Mouse (Mus musculus) lung, embryonic 16.5 days (tissue): ENCODE measurements around the gene Akt3. TPM values are rescaled to one million over a fixed set of nuclear protein-coding genes. Genes with fewer than 3 reads are reported as not detected.

ENCODE experiments used
- ATAC-seq: fragments of 200-750 bp; cut with Nextera tagmentation; 2 replicates; pipeline ENCODE4 v1.8.0; 2017; ENCODE audit warnings: low read depth, mild to moderate bottlenecking, moderate library complexity
- H3K27ac ChIP-seq: fragments of 300-500 bp; sonication (generic); 2 replicates; pipeline ENCODE4 v1.5.1; 2014; ENCODE audit warnings: mild to moderate bottlenecking, control low read depth, low read length
- H3K27me3 ChIP-seq: fragments of 300-500 bp; sonication (generic); 2 replicates; pipeline ENCODE4 v1.6.1; 2014; ENCODE audit warnings: low read depth, low read length, mixed read lengths; ENCODE audit not compliant: control insufficient read depth, insufficient read depth
- H3K36me3 ChIP-seq: fragments of 300-500 bp; sonication (generic); 2 replicates; pipeline ENCODE4 v1.6.1; 2014; ENCODE audit warnings: low read length; ENCODE audit not compliant: control insufficient read depth, insufficient read depth
- H3K4me1 ChIP-seq: fragments of 300-500 bp; sonication (generic); replicated peaks from 2 replicates; pipeline ENCODE4 v1.6.1; 2014; ENCODE audit warnings: low read length, mixed read lengths; ENCODE audit not compliant: control insufficient read depth, insufficient read depth
- H3K4me2 ChIP-seq: fragments of 300-500 bp; sonication (generic); 2 replicates; pipeline ENCODE4 v1.6.1; 2014; ENCODE audit warnings: low read depth, low read length, control low read depth
- H3K4me3 ChIP-seq: fragments of 300-500 bp; sonication (generic); 2 replicates; pipeline ENCODE4 v1.5.1; 2014; ENCODE audit warnings: mild to moderate bottlenecking, low read length, control low read depth
- H3K9ac ChIP-seq: fragments of 300-500 bp; sonication (generic); 2 replicates; pipeline ENCODE4 v1.6.1; 2014; ENCODE audit warnings: low read length, control low read depth
- H3K9me3 ChIP-seq: fragments of 300-500 bp; sonication (generic); 2 replicates; pipeline ENCODE4 v1.6.1; 2016; ENCODE audit warnings: low read length; ENCODE audit not compliant: control insufficient read depth
- WGBS: fragments of 180-500 bp; shearing (Covaris S2); extraction: QIAGEN DNeasy Blood & Tissue Kit; methylation state at CpG from one replicate; pipeline ENCODE4 v1.1.7; 2014; 5-methylcytosine and 5-hydroxymethylcytosine counted together
- polyA plus RNA-seq: library from polyadenylated mRNA; unstranded; fragments of >200 nt; fragmentation: Nextera tagmentation; extraction: Ambion mirVana; gene quantifications from 2 replicates; pipeline ENCODE4 v1.2.1, GENCODE M21; 2015

Akt3 gene
- polyA plus RNA-seq, 1 experiment from 2014 or later: 4.1 TPM

DNA sequence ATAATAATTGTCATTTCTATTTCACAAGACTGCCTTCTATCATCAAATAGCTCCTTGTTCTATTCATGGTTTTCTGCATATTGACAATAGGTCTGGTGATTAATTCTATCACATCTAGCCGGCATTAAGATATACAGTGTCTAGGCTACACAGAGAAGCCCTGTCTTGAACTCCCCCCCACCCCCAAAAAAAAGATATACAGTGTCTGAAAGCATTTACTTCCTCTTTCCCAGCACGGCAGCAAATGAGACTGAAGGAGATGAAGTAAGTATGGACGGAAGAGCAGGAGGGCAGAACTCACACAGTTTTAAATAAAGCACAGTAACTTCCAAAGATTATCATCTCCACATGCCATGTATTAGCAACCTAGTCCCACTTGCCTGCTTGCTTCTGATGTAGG is 168.5 kb downstream of the Akt3 start:
- H3K9me3 ChIP-seq: no peaks in the 10 kb centered on the region
- no peaks in the 10 kb centered on the region for H3K27me3 ChIP-seq
- H3K4me3 ChIP-seq: no peak overlapping the region
- H3K9ac ChIP-seq: no peak overlapping the region
- ATAC-seq: no peak
- H3K27ac ChIP-seq: no peak overlapping the region
- no peaks in the 10 kb centered on the region for H3K36me3 ChIP-seq
- H3K4me2 ChIP-seq: no peak overlapping the region
- no peaks in the 10 kb centered on the region for H3K4me1 ChIP-seq
- 34% methylated on average over 3 of the region's 3 CpGs for WGBS

DNA sequence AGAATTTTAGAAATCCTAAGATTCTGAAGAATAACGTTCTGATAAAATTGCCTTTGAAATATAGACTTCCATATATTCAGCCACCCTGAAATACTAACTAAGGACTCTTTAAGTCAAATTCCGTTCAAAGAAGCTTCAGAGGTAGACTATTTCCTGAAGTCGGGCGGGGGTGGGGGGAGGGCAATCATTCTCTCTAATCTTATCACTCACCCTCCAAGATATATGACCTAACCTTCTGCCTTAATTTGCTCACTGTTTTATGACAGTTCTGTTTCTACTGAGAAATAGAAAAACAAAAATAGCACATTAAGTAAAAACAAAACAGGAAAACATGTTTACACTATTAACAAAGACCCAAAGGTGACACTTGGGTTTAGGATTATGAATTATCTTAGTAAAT is 169.0 kb downstream of the Akt3 start:
- Histone ChIP-seq H3K4me3 (no peak overlapping the region), H3K4me1 (no peaks in the 10 kb centered on the region), H3K9me3 (no peaks in the 10 kb centered on the region), H3K36me3 (no peaks in the 10 kb centered on the region), H3K4me2 (no peak overlapping the region), H3K9ac (no peak overlapping the region), H3K27me3 (no peaks in the 10 kb centered on the region), H3K27ac (no peak overlapping the region)
- 64% methylated on average over 4 of the region's 4 CpGs for WGBS
- ATAC-seq: no peak

DNA sequence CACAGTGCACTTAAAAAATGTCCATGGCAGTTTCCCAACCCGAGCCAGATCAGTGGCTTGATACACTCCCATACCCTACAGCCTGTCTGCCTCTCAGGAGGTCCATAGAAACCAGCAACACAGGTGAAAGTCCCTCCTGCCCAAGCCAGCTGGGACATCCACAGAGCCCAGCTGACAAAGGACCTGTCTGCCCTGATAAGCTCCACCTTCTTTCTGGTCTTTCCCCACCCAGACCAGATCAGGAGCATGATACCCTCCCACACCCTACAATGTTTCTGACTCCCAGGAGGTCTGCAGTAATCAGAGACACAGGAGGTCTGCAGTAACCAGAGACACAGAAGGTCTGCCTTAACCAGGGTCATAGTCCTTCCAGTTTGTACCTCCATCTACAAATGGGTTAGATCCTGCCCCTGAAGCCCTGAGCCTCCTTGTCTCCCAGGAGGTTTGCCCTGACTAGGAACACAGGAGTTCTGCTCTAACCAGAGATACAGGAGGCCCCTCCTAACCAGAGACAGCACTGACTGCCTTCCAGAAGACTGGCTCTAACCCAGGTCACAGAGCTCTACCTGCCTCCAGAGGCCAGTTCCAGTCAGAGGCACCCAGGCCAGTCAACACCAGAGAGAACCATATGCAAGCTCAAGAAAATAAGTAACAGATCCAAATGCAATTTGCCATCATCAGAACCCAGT is 175.9 kb downstream of the Akt3 start:
- Histone ChIP-seq H3K4me2 (no peak overlapping the region), H3K4me3 (no peak overlapping the region), H3K9ac (no peak overlapping the region), H3K27me3 (no peaks in the 10 kb centered on the region), H3K4me1 (no peaks in the 10 kb centered on the region), H3K36me3 (no peaks in the 10 kb centered on the region; the same call in 1 of the 2 replicates), H3K9me3 (no peaks in the 10 kb centered on the region), H3K27ac (no peak overlapping the region)
- 83% methylated on average over 1 of the region's 1 CpGs for WGBS
- ATAC-seq: no peak

DNA sequence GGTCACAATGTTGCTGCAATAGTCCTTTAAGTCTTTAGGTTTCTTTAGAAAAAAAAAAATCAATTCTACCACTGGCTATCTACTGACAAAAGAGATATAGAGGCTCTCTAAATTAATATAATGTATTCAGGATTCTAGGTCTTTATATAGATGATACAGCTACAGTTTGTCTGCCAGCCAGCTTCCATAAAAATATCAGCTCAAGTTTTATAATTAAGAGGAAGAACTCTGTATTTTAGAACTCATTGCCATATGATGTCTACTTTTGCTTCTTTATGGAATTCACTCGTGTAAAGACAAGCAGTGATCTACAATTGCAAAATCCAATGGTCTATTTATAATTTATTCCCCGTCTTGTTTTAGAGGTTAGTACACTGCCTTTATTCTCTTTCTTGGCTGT is 188.8 kb downstream of the Akt3 start:
- no peaks in the 10 kb centered on the region for H3K36me3 ChIP-seq
- H3K9ac ChIP-seq: no peak overlapping the region
- no peak overlapping the region for H3K4me3 ChIP-seq
- no peaks in the 10 kb centered on the region for H3K9me3 ChIP-seq
- 85% methylated on average over 2 of the region's 2 CpGs for WGBS
- H3K27me3 ChIP-seq: no peaks in the 10 kb centered on the region
- no peak overlapping the region for H3K27ac ChIP-seq
- ATAC-seq: no peak
- no peak overlapping the region for H3K4me2 ChIP-seq
- no peaks in the 10 kb centered on the region for H3K4me1 ChIP-seq

DNA sequence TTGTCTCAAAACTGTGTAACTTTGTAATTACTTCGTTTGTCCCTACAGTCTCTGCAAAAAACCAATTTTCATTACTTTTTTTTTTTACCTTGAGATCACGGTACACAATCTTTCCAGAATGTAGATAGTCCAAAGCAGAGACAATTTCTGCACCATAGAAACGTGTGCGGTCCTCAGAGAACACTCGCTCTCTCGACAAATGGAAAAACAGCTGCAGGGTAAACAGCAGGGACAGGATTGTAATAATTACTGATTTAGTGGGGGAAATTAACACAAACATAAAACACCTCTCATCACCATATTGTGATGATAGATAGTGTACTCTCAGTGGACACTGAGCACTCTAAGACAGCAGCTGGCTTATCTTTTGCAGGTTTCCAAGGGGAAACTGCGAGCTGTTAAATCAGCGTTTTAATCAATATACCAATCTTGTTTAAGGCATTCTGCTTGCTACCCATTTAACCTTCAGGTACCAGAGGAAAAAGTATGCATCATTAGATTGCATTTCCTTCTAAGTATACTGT is 190.8 kb downstream of the Akt3 start:
- H3K9ac ChIP-seq: no peak overlapping the region
- no peaks in the 10 kb centered on the region for H3K4me1 ChIP-seq
- peaks cover under 1% of the 10 kb centered on the region; the same call in 1 of the 2 replicates for H3K36me3 ChIP-seq
- no peak overlapping the region for H3K4me2 ChIP-seq
- H3K27ac ChIP-seq: no peak overlapping the region
- ATAC-seq: no peak
- no peaks in the 10 kb centered on the region for H3K27me3 ChIP-seq
- 87% methylated on average over 8 of the region's 8 CpGs for WGBS
- H3K9me3 ChIP-seq: no peaks in the 10 kb centered on the region
- no peak overlapping the region for H3K4me3 ChIP-seq

DNA sequence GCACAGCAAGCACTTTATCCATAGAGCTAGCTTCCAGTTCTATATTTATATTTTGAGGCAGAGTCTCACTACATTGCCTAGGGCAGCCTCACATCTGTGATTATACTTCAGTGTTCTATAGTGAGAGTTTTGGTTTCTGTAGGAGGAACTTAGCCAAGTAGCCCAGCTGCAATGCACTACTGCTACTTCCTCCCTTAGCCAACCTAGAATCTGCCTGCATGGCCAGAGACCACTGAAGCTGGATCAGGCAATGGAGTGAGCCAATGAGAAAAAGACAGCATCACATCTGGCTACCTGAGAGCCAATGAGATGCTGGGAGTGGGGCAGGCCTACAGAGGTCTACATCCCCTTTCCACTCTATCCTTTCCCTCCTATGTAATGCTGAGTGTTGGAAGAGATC is 192.3 kb downstream of the Akt3 start:
- ATAC-seq: no peak
- no peaks in the 10 kb centered on the region for H3K27me3 ChIP-seq
- H3K9me3 ChIP-seq: no peaks in the 10 kb centered on the region
- H3K4me1 ChIP-seq: no peaks in the 10 kb centered on the region
- no peak overlapping the region for H3K4me3 ChIP-seq
- H3K27ac ChIP-seq: no peak overlapping the region
- no peak overlapping the region for H3K9ac ChIP-seq
- H3K36me3 ChIP-seq: peaks cover 3% of the 10 kb centered on the region
- no peak overlapping the region for H3K4me2 ChIP-seq

DNA sequence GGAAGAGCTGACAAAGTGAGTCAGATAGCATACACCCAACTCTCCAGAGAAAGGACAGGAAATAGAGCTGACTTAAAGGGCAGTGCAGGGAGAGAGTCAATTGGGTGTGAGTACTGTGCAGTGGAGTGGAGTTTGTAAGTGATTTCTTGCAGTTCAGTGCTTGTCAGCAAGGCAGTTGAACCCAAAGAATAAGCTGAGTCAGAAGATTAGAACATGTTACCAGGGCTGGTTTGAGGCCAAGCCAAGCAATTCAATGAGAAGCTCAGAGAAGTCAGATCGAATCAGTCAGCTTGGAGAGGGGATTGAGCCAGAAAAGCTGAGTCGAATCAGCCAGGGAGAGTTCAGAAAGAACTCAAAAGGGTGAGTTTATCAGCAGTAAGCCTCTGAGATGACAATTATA is 196.2 kb downstream of the Akt3 start:
- no peaks in the 10 kb centered on the region for H3K27me3 ChIP-seq
- no peak overlapping the region for H3K9ac ChIP-seq
- 75% methylated on average over 2 of the region's 2 CpGs for WGBS
- no peaks in the 10 kb centered on the region for H3K4me1 ChIP-seq
- no peak for ATAC-seq
- no peaks in the 10 kb centered on the region for H3K9me3 ChIP-seq
- H3K4me2 ChIP-seq: no peak overlapping the region
- H3K27ac ChIP-seq: no peak overlapping the region
- H3K36me3 ChIP-seq: peaks cover 3% of the 10 kb centered on the region
- no peak overlapping the region for H3K4me3 ChIP-seq

DNA sequence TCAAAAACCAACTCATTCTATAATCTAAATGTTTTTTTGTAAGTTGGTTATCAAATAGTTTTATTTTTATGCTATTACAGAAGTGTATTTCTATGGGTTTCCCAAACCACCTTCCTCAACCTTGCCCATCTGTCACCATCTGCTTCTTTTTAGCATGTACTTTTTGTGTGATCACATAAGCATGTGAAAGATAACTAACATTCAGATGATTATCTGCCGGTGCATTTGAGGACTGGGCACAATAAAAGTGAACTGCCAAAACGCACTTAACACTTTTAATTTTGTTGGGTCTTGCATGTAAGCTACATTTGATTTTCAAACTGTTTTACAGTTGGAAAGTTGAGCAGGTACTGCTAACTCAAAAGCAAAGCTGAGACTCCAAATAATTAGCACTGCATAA is 203.1 kb downstream of the Akt3 start:
- Histone ChIP-seq H3K27ac (no peak overlapping the region), H3K9me3 (no peaks in the 10 kb centered on the region), H3K4me3 (no peak overlapping the region), H3K4me1 (0 out of 2 replicates have a peak, but pooled peaks cover 3% of the 10 kb centered on the region), H3K27me3 (no peaks in the 10 kb centered on the region), H3K36me3 (no peaks in the 10 kb centered on the region), H3K9ac (no peak overlapping the region), H3K4me2 (no peak overlapping the region)
- ATAC-seq: no peak
- WGBS: 68% methylated on average over 2 of the region's 2 CpGs

DNA sequence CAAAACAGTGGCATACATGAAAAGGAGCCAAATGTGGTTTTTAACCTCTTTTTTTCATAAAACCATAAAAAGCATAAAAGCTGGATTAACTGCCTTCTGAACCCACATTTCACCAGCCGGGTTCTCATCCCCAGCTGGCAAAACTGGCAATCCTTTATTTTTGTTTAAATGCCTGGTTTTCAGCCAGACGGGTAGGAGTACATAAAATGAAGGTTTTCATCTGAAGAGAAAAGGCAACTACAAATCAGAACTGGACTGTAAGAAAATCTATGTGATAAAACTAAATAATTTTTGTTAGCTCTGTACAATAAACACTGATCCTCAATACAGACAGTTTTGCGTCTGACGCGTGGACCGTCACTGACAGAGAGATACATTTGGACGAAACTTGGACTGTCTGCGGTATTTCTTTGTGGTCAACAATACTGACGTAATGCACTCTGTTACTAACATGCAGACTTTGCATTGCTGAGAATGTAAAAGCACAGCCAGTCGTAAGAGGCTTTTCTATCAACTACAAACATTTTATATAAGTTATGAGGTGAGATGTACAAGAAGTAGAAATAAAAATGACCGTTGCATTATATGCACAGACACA is 206.5 kb downstream of the Akt3 start:
- Histone ChIP-seq H3K4me3 (no peak overlapping the region), H3K4me1 (0 out of 2 replicates have a peak, but pooled peaks cover 3% of the 10 kb centered on the region), H3K36me3 (no peaks in the 10 kb centered on the region), H3K9ac (no peak overlapping the region), H3K4me2 (no peak overlapping the region), H3K27ac (no peak overlapping the region), H3K9me3 (no peaks in the 10 kb centered on the region), H3K27me3 (no peaks in the 10 kb centered on the region)
- 48% methylated on average over 11 of the region's 11 CpGs for WGBS
- peak; percentile 56; the same call in 1 of the 2 replicates for ATAC-seq
